In the genomic region with DNA sequence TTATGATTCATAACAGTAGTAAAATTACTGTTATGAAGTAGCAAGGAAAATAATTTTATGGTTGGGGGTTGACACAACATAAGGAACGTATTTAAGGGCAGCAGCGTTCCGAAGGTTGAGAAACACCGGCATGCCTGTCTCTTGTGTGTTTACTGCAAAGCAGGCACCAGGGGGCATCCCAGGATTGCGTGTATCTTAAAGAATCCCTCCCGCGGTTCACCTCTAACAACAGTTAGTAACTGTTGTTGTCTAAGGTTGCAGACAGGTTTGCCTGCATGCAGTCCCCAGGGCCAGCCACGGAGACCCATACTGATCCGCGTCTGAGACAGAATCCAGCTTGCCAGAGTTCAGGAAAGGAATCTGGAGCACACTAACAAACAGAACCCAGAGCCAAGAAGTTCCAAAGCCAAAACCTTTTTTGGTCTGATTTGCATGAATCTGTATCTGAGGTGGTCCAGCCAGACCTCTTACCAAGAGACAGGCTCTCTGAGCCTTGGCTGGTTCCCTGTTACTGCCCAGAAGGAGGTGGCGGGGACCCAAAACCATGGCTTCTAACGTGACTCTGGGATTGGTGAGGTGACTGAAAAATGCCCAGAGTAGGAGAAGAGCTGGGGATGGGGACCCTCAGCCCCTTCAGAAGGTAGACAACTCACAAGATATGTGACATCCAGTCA, we compare ENCODE assay signal across 8 mouse cellular contexts. TPM values are rescaled to one million over a fixed set of nuclear protein-coding genes. Genes with fewer than 3 reads are reported as not detected.
DNase-seq lines count a peak whose midpoint lies in the region; ATAC-seq and TF ChIP-seq lines count a peak whose summit lies in the region.

No protein-coding gene starts in this region.

- no peak overlapping the region for H3K4me3 ChIP-seq in forebrain, embryonic 10.5 days
- H3K4me3 ChIP-seq in forebrain, embryonic 12.5 days (replicated peaks) = no peak overlapping the region
- no peak overlapping the region for H3K4me3 ChIP-seq in cortical plate, adult 2 months (ENCODE audit: insufficient read depth, low read length)
- H3K4me3 ChIP-seq in midbrain, embryonic 13.5 days (replicated peaks) = no peak overlapping the region
- H3K4me3 ChIP-seq in stomach, embryonic 16.5 days (replicated peaks; ENCODE audit: low read length) = no peak overlapping the region

- no peaks in the 10 kb centered on the region for H3K9me3 ChIP-seq in forebrain, embryonic 10.5 days
- no peaks in the 10 kb centered on the region for H3K9me3 ChIP-seq in forebrain, embryonic 12.5 days
- no peaks in the 10 kb centered on the region for H3K9me3 ChIP-seq in midbrain, embryonic 13.5 days
- no peaks in the 10 kb centered on the region for H3K9me3 ChIP-seq in stomach, embryonic 16.5 days (replicated peaks; ENCODE audit: control insufficient read depth, low read length)

- TF ChIP-seq CTCF in cortical plate, adult 2 months (IDR thresholded peaks at IDR 0.05; ENCODE audit: extremely low read depth, insufficient read depth, low read length) = peak; percentile 90

- no peak overlapping the region for H3K4me2 ChIP-seq in forebrain, embryonic 12.5 days
- no peak overlapping the region for H3K4me2 ChIP-seq in midbrain, embryonic 13.5 days (replicated peaks)
- H3K4me2 ChIP-seq in stomach, embryonic 16.5 days (ENCODE audit: low read depth, low read length) = no peak overlapping the region

- no peak overlapping the region for H3K9ac ChIP-seq in forebrain, embryonic 12.5 days
- no peak overlapping the region for H3K9ac ChIP-seq in midbrain, embryonic 13.5 days (replicated peaks)
- peak overlapping the region; percentile 34; the same call in 1 of the 2 replicates for H3K9ac ChIP-seq in stomach, embryonic 16.5 days (ENCODE audit: low read length)

- no peaks in the 10 kb centered on the region for H3K36me3 ChIP-seq in forebrain, embryonic 10.5 days (replicated peaks)
- no peaks in the 10 kb centered on the region for H3K36me3 ChIP-seq in forebrain, embryonic 12.5 days (replicated peaks)
- no peaks in the 10 kb centered on the region for H3K36me3 ChIP-seq in midbrain, embryonic 13.5 days
- H3K36me3 ChIP-seq in stomach, embryonic 16.5 days (ENCODE audit: control insufficient read depth, insufficient read depth, low read length) = no peaks in the 10 kb centered on the region

- peak; percentile 53 for DNase-seq in forebrain, embryonic 10.5 days (ENCODE audit: extremely low spot score, low spot score)
- peak; percentile 77 for DNase-seq in NIH3T3 (ENCODE audit: low read depth)
- peak; percentile 72 to 75 for DNase-seq in heart, postnatal 10 days
- DNase-seq in layer of hippocampus, postnatal 14 days (ENCODE audit: low spot score in 2 of 2) = peak; percentile 35 to 58

- H3K4me1 ChIP-seq in forebrain, embryonic 10.5 days = peaks cover 17% of the 10 kb centered on the region; the same call in 1 of the 2 replicates
- no peaks in the 10 kb centered on the region for H3K4me1 ChIP-seq in forebrain, embryonic 12.5 days
- no peaks in the 10 kb centered on the region for H3K4me1 ChIP-seq in cortical plate, adult 2 months (ENCODE audit: control insufficient read depth, insufficient read depth, low read length)
- no peaks in the 10 kb centered on the region for H3K4me1 ChIP-seq in midbrain, embryonic 13.5 days (replicated peaks)
- no peaks in the 10 kb centered on the region for H3K4me1 ChIP-seq in stomach, embryonic 16.5 days (ENCODE audit: control insufficient read depth, insufficient read depth, low read length)

- no peak overlapping the region for H3K27ac ChIP-seq in forebrain, embryonic 10.5 days
- H3K27ac ChIP-seq in forebrain, embryonic 12.5 days = no peak overlapping the region
- H3K27ac ChIP-seq in cortical plate, adult 2 months (ENCODE audit: insufficient read depth, low read length) = no peak overlapping the region
- no peak overlapping the region for H3K27ac ChIP-seq in midbrain, embryonic 13.5 days
- no peak overlapping the region for H3K27ac ChIP-seq in stomach, embryonic 16.5 days (ENCODE audit: low read length)

- intact Hi-C loops in heart, postnatal 10 days (cut with DNase I) = loop anchor here (1.0 to 5.0 kb wide), 3 partner anchors 61 to 234 kb away; no protein-coding TSS in a partner anchor

- WGBS in forebrain, embryonic 10.5 days = 36% methylated on average over 12 of the region's 12 CpGs
- WGBS in forebrain, embryonic 12.5 days = 32% methylated on average over 12 of the region's 12 CpGs
- WGBS in midbrain, embryonic 13.5 days = 34% methylated on average over 12 of the region's 12 CpGs
- whole genome bisulfite sequencing in stomach, embryonic 16.5 days = 25% methylated on average over 12 of the region's 12 CpGs

- no peak for TF ChIP-seq POLR2A in cortical plate, adult 2 months (IDR thresholded peaks at IDR 0.05; ENCODE audit: extremely low read depth, insufficient read depth, low read length)

- no peaks in the 10 kb centered on the region for H3K27me3 ChIP-seq in forebrain, embryonic 10.5 days (ENCODE audit: poor library complexity, severe bottlenecking)
- no peaks in the 10 kb centered on the region for H3K27me3 ChIP-seq in forebrain, embryonic 12.5 days
- no peaks in the 10 kb centered on the region for H3K27me3 ChIP-seq in midbrain, embryonic 13.5 days
- H3K27me3 ChIP-seq in stomach, embryonic 16.5 days (ENCODE audit: control insufficient read depth, insufficient read depth, low read length) = no peaks in the 10 kb centered on the region; the same call in 1 of the 2 replicates

- no peak for ATAC-seq in forebrain, embryonic 12.5 days (ENCODE audit: low FRiP score)
- 0 out of 2 replicates have a peak, but pooled peaks have one; percentile 48 for ATAC-seq in midbrain, embryonic 13.5 days
- no peak for ATAC-seq in stomach, embryonic 16.5 days (ENCODE audit: insufficient read depth, low FRiP score)

RNA-seq across cellular contexts. Expression of a gene that starts 12.4 kb away (rescaled TPM):
- polyA plus RNA-seq in forebrain, embryonic 10.5 days (2016; fragmentation: Nextera tagmentation; extraction: Ambion mirVana) = 40.7 and 41.9 TPM in 2 replicates
- polyA plus RNA-seq in forebrain, embryonic 12.5 days (2016; fragmentation: Nextera tagmentation; extraction: Ambion mirVana) = 42.2 and 42.6 TPM in 2 replicates
- polyA plus RNA-seq in cortical plate, adult 2 months (2012; rRNA removed) = 19.6 and 22.0 TPM in 2 replicates
- 10 to 100 TPM; 14.1 to 15.2 TPM for total RNA-seq in heart, postnatal 10 days (2021)
- total RNA-seq in layer of hippocampus, postnatal 14 days (2021) = 10 to 100 TPM; 25.3 to 26.4 TPM
- polyA plus RNA-seq in midbrain, embryonic 13.5 days (2015; fragmentation: Nextera tagmentation; extraction: Ambion mirVana) = 32.8 and 37.0 TPM in 2 replicates
- polyA plus RNA-seq in stomach, embryonic 16.5 days (2015; fragmentation: Nextera tagmentation; extraction: Ambion mirVana) = 20.5 and 20.6 TPM in 2 replicates

RNA-seq across cellular contexts. Expression of a gene that starts 13.1 kb away (rescaled TPM):
- polyA plus RNA-seq in forebrain, embryonic 10.5 days (2016; fragmentation: Nextera tagmentation; extraction: Ambion mirVana) = 0.11 and 0.12 TPM in 2 replicates
- polyA plus RNA-seq in forebrain, embryonic 12.5 days (2016; fragmentation: Nextera tagmentation; extraction: Ambion mirVana) = 0.10 and 0.33 TPM in 2 replicates
- polyA plus RNA-seq in cortical plate, adult 2 months (2012; rRNA removed) = 3.9 and 4.0 TPM in 2 replicates
- total RNA-seq in heart, postnatal 10 days (2021) = 1 to 10 TPM; 3.8 to 4.0 TPM
- 1 to 10 TPM in 1 of 2 experiments, under 1 TPM in 1; 0.81 to 1.7 TPM for total RNA-seq in layer of hippocampus, postnatal 14 days (2021)
- 0.17 and 0.31 TPM in 2 replicates for polyA plus RNA-seq in midbrain, embryonic 13.5 days (2015; fragmentation: Nextera tagmentation; extraction: Ambion mirVana)
- 6.4 and 18.3 TPM in 2 replicates for polyA plus RNA-seq in stomach, embryonic 16.5 days (2015; fragmentation: Nextera tagmentation; extraction: Ambion mirVana)

RNA-seq across cellular contexts. Expression of a gene that starts 49.8 kb away (rescaled TPM):
- 5.4 and 6.3 TPM in 2 replicates for polyA plus RNA-seq in forebrain, embryonic 10.5 days (2016; fragmentation: Nextera tagmentation; extraction: Ambion mirVana)
- polyA plus RNA-seq in forebrain, embryonic 12.5 days (2016; fragmentation: Nextera tagmentation; extraction: Ambion mirVana) = 6.2 and 6.3 TPM in 2 replicates
- 40.2 and 45.9 TPM in 2 replicates for polyA plus RNA-seq in cortical plate, adult 2 months (2012; rRNA removed)
- total RNA-seq in heart, postnatal 10 days (2021) = 10 to 100 TPM; 29.2 to 30.7 TPM
- 10 to 100 TPM; 39.3 to 40.1 TPM for total RNA-seq in layer of hippocampus, postnatal 14 days (2021)
- 7.2 and 9.0 TPM in 2 replicates for polyA plus RNA-seq in midbrain, embryonic 13.5 days (2015; fragmentation: Nextera tagmentation; extraction: Ambion mirVana)
- 9.4 and 12.6 TPM in 2 replicates for polyA plus RNA-seq in stomach, embryonic 16.5 days (2015; fragmentation: Nextera tagmentation; extraction: Ambion mirVana)
